Mouse (Mus musculus) gastrocnemius, adult 18-20 months (tissue): ENCODE results near the gene Mroh3. TPM values are rescaled to one million over a fixed set of nuclear protein-coding genes. Genes with fewer than 3 reads are reported as not detected.

Experiments used
- total RNA-seq, 2 experiments: library from RNA; stranded (reverse); gene quantifications; 2 replicates each; pipeline ENCODE4 v1.2.3; 2021

Gene Mroh3
- total RNA-seq, 2 experiments from 2014 or later, result not detected

Other genes starting within 250 kb of the Mroh3 start
- 10 to 100 TPM; 32.4 to 62.9 TPM for gene Igfn1, start 206.5 kb downstream of the Mroh3 start, total RNA-seq
- 1 to 10 TPM; 5.9 to 7.0 TPM for gene Tmem9, start 204.7 kb downstream of the Mroh3 start, total RNA-seq
- gene Ascl5, start 162.0 kb downstream of the Mroh3 start, total RNA-seq, result not detected
- gene Cacna1s, start 160.1 kb downstream of the Mroh3 start, total RNA-seq, result 1,000 to 10,000 TPM in 1 of 2 experiments, 100 to 1,000 TPM in 1; 824 to 1,030 TPM
- under 1 TPM; 0.53 to 0.74 TPM for gene Kif21b, start 81.4 kb downstream of the Mroh3 start, total RNA-seq
- not detected for gene Inava, start 21.4 kb upstream of the Mroh3 start, total RNA-seq
- gene Gpr25, start 48.0 kb upstream of the Mroh3 start, total RNA-seq, result not detected
- 10 to 100 TPM in 1 of 2 experiments, 1 to 10 TPM in 1; 9.0 to 10.0 TPM for gene Camsap2, start 133.3 kb upstream of the Mroh3 start, total RNA-seq
- 10 to 100 TPM; 20.0 to 20.7 TPM for gene Ddx59, start 202.4 kb upstream of the Mroh3 start, total RNA-seq